Mouse (Mus musculus) neural tube, embryonic 12.5 days (tissue): ENCODE measurements around the gene Nrn1. TPM values are rescaled to one million over a fixed set of nuclear protein-coding genes. Genes with fewer than 3 reads are reported as not detected.

Experiments used
- ATAC-seq: fragments of 200-750 bp; cut with Nextera tagmentation; 2 replicates; pipeline ENCODE4 v1.8.0; 2017; ENCODE audit warnings: low read depth, mild to moderate bottlenecking, moderate TSS enrichment, moderate library complexity; ENCODE audit not compliant: low FRiP score
- H3K27ac ChIP-seq: fragments of 300-500 bp; sonication (generic); 2 replicates; pipeline ENCODE4 v1.5.1; 2016
- H3K27me3 ChIP-seq: fragments of 300-500 bp; sonication (generic); replicated peaks from 2 replicates; pipeline ENCODE4 v1.6.1; 2016; ENCODE audit warnings: mild to moderate bottlenecking
- H3K36me3 ChIP-seq: fragments of 300-500 bp; sonication (generic); 2 replicates; pipeline ENCODE4 v1.6.1; 2016; ENCODE audit warnings: mild to moderate bottlenecking
- H3K4me1 ChIP-seq: fragments of 300-500 bp; sonication (generic); 2 replicates; pipeline ENCODE4 v1.6.1; 2016
- H3K4me2 ChIP-seq: fragments of 300-500 bp; sonication (generic); replicated peaks from 2 replicates; pipeline ENCODE4 v1.6.1; 2016; ENCODE audit warnings: mild to moderate bottlenecking
- H3K4me3 ChIP-seq: fragments of 300-500 bp; sonication (generic); 2 replicates; pipeline ENCODE4 v1.5.1; 2016
- H3K9ac ChIP-seq: fragments of 300-500 bp; sonication (generic); 2 replicates; pipeline ENCODE4 v1.6.1; 2016; ENCODE audit warnings: mild to moderate bottlenecking
- H3K9me3 ChIP-seq: fragments of 300-500 bp; sonication (generic); 2 replicates; pipeline ENCODE4 v1.6.1; 2016; ENCODE audit warnings: mild to moderate bottlenecking
- WGBS: fragments of 180-500 bp; shearing (Covaris S2); methylation state at CpG from one replicate; pipeline ENCODE4 v1.1.7; 2016; 5-methylcytosine and 5-hydroxymethylcytosine counted together
- polyA plus RNA-seq: library from polyadenylated mRNA; unstranded; fragments of >200 nt; fragmentation: Nextera tagmentation; extraction: Ambion mirVana; gene quantifications from 2 replicates; pipeline ENCODE4 v1.2.1, GENCODE M21; 2016

Gene Nrn1
- polyA plus RNA-seq, 1 experiment from 2014 or later, result 44.9 TPM

GRCm38 (mm10) chr13:36722309-36722708 is 12.6 kb downstream of the Nrn1 start:
- Histone ChIP-seq H3K4me3 (no peak overlapping the region), H3K4me1 (peaks cover 26% of the 10 kb centered on the region; the same call in 1 of the 2 replicates), H3K9ac (no peak overlapping the region), H3K9me3 (no peaks in the 10 kb centered on the region), H3K4me2 (no peak overlapping the region), H3K27ac (no peak overlapping the region), H3K36me3 (no peaks in the 10 kb centered on the region), H3K27me3 (peaks cover 43% of the 10 kb centered on the region)
- no peak for ATAC-seq

DNA sequence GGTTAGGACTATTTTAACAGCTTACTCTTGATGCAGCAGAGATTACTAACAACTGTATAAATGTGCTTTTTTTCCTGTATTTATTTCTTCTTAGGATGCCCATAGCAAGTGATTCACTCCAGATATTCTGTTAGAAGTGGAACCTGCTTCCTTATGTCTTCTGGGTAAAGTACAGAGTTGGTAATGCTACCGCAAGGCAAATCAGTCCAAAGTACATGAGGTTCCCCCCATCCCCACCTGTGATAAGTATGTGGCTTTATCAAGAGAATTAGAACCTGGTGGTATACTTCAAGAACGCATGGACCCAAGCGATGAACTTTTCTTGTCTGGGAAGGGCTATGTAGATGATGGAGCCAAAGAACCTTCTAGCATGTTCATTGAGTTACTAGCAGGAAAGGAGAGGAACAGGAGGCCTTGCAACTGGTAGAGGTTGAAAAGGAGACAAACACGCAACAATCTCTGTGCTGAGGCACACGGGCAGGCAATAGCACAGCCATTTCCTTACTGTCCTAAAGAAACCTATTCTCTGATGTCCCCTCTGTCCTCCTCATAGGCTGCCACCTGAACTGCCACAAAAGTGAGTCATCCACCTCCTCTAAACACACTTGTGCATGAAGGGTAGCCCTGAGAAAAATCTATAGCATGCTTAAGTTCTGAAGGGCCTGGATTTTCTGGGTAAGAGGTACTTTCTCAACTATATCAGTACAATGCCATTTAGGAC is 14.5 kb downstream of the Nrn1 start:
- ATAC-seq, result no peak
- no peak overlapping the region for H3K4me3 ChIP-seq
- H3K9ac ChIP-seq, result no peak overlapping the region
- H3K4me1 ChIP-seq, result peaks cover 16% of the 10 kb centered on the region; the same call in 1 of the 2 replicates
- no peaks in the 10 kb centered on the region for H3K9me3 ChIP-seq
- no peak overlapping the region for H3K27ac ChIP-seq
- peaks cover 30% of the 10 kb centered on the region for H3K27me3 ChIP-seq
- WGBS, result 87% methylated on average over 5 of the region's 5 CpGs
- H3K4me2 ChIP-seq, result no peak overlapping the region
- no peaks in the 10 kb centered on the region for H3K36me3 ChIP-seq

DNA sequence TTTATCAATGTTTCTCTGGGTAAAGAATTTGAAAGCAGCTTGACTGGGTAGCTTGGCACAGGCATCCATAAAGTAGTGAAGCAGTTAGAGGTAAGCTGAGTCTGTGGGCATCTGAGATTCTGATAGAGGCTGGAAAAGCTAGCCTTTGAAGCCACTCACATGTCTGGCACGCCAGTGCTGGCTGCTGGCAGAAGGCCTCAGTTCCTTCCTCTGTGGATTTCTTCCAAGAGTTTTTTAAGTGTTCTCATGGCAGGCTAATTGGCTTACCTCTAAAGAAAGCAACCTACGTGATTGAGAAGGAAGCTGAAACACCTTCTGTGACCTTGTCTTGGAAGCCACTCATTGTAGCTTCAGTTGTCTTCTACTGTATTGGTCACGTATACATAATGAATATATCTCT is 17.6 kb downstream of the Nrn1 start:
- Histone ChIP-seq H3K27me3 (peaks cover 7% of the 10 kb centered on the region), H3K9me3 (no peaks in the 10 kb centered on the region), H3K9ac (no peak overlapping the region), H3K27ac (no peak overlapping the region), H3K36me3 (no peaks in the 10 kb centered on the region), H3K4me2 (no peak overlapping the region), H3K4me3 (no peak overlapping the region), H3K4me1 (no peaks in the 10 kb centered on the region)
- WGBS, result 75% methylated on average over 3 of the region's 3 CpGs
- no peak for ATAC-seq

DNA sequence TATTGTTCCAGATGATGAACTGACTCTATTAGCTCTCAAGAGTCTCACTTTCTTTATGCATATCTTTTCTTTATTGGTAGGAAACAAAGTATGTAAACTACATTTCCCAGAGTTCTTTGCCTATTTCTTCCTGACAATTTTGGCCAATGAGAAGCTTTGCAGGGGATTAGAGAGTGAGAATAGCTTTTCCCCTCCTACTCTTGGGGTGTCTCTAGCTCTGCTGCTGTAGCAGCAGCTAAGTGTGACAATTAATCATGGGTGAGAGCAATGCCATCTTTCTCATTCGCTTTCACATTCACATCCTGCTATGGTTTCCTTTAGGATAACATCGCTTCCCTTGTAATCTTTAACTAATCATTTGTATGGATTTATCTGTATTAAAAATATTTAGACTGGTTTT is 18.2 kb downstream of the Nrn1 start:
- H3K36me3 ChIP-seq, result no peaks in the 10 kb centered on the region
- WGBS, result 57% methylated on average over 2 of the region's 2 CpGs
- H3K27ac ChIP-seq, result no peak overlapping the region
- peaks cover 1% of the 10 kb centered on the region for H3K27me3 ChIP-seq
- no peaks in the 10 kb centered on the region for H3K9me3 ChIP-seq
- 0 out of 2 replicates have a peak, but pooled peaks have one; percentile 33 for ATAC-seq
- no peak overlapping the region for H3K4me2 ChIP-seq
- no peak overlapping the region for H3K4me3 ChIP-seq
- H3K9ac ChIP-seq, result no peak overlapping the region
- no peaks in the 10 kb centered on the region for H3K4me1 ChIP-seq

DNA sequence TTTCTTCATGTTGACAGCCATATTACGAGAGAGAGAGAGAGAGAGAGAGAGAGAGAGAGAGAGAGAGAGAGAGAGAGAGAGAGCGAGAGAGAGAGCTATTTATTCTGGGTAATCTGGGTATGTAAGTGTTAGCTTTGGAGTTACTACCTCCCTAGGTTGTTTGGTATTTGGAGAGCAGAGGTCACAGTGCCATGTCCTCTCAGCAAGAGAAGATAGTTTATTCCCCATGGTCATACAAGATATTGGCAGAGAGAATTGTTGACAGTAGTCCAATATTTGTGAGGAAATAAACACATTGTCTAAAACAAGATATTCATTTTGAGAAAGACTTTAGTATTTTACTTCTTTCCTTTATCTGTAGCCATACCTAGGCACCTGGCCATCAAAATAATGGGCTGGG is 20.8 kb downstream of the Nrn1 start:
- no peaks in the 10 kb centered on the region for H3K9me3 ChIP-seq
- no peaks in the 10 kb centered on the region for H3K36me3 ChIP-seq
- no peak for ATAC-seq
- H3K4me1 ChIP-seq, result no peaks in the 10 kb centered on the region
- H3K4me2 ChIP-seq, result no peak overlapping the region
- no peaks in the 10 kb centered on the region for H3K27me3 ChIP-seq
- WGBS, result 78% methylated on average over 2 of the region's 2 CpGs
- no peak overlapping the region for H3K27ac ChIP-seq
- no peak overlapping the region for H3K4me3 ChIP-seq
- no peak overlapping the region for H3K9ac ChIP-seq

GRCm38 (mm10) chr13:36707088-36707690 is 27.7 kb downstream of the Nrn1 start:
- no peak for ATAC-seq
- no peak overlapping the region for H3K9ac ChIP-seq
- no peaks in the 10 kb centered on the region for H3K4me1 ChIP-seq
- H3K4me2 ChIP-seq, result no peak overlapping the region
- H3K9me3 ChIP-seq, result no peaks in the 10 kb centered on the region
- H3K36me3 ChIP-seq, result no peaks in the 10 kb centered on the region
- no peak overlapping the region for H3K27ac ChIP-seq
- H3K27me3 ChIP-seq, result no peaks in the 10 kb centered on the region
- H3K4me3 ChIP-seq, result no peak overlapping the region
- 38% methylated on average over 3 of the region's 3 CpGs for WGBS

GRCm38 (mm10) chr13:36696351-36696771 is 38.6 kb downstream of the Nrn1 start:
- ATAC-seq, result no peak

GRCm38 (mm10) chr13:36695516-36696201 is 39.3 kb downstream of the Nrn1 start:
- no peaks in the 10 kb centered on the region for H3K27me3 ChIP-seq
- H3K4me2 ChIP-seq, result no peak overlapping the region
- WGBS, result 73% methylated on average over 7 of the region's 7 CpGs
- H3K27ac ChIP-seq, result no peak overlapping the region
- no peak for ATAC-seq
- H3K9me3 ChIP-seq, result no peaks in the 10 kb centered on the region
- H3K4me3 ChIP-seq, result no peak overlapping the region
- no peaks in the 10 kb centered on the region for H3K36me3 ChIP-seq
- H3K4me1 ChIP-seq, result no peaks in the 10 kb centered on the region
- H3K9ac ChIP-seq, result no peak overlapping the region

More at GRCm38 (mm10) chr13:36696351-36696771, 38.6 kb downstream of the Nrn1 start:
- Histone ChIP-seq H3K9me3 (no peaks in the 10 kb centered on the region), H3K4me1 (no peaks in the 10 kb centered on the region), H3K27me3 (no peaks in the 10 kb centered on the region), H3K9ac (no peak overlapping the region), H3K4me3 (no peak overlapping the region), H3K36me3 (no peaks in the 10 kb centered on the region), H3K27ac (no peak overlapping the region), H3K4me2 (no peak overlapping the region)
- 90% methylated on average over 8 of the region's 8 CpGs for WGBS

GRCm38 (mm10) chr13:36683581-36683980 is 51.4 kb downstream of the Nrn1 start:
- H3K27ac ChIP-seq, result no peak overlapping the region
- ATAC-seq, result no peak
- H3K9ac ChIP-seq, result no peak overlapping the region
- H3K9me3 ChIP-seq, result no peaks in the 10 kb centered on the region
- WGBS, result 88% methylated on average over 4 of the region's 4 CpGs
- H3K27me3 ChIP-seq, result no peaks in the 10 kb centered on the region
- no peaks in the 10 kb centered on the region for H3K4me1 ChIP-seq
- H3K36me3 ChIP-seq, result no peaks in the 10 kb centered on the region
- H3K4me3 ChIP-seq, result no peak overlapping the region
- no peak overlapping the region for H3K4me2 ChIP-seq

DNA sequence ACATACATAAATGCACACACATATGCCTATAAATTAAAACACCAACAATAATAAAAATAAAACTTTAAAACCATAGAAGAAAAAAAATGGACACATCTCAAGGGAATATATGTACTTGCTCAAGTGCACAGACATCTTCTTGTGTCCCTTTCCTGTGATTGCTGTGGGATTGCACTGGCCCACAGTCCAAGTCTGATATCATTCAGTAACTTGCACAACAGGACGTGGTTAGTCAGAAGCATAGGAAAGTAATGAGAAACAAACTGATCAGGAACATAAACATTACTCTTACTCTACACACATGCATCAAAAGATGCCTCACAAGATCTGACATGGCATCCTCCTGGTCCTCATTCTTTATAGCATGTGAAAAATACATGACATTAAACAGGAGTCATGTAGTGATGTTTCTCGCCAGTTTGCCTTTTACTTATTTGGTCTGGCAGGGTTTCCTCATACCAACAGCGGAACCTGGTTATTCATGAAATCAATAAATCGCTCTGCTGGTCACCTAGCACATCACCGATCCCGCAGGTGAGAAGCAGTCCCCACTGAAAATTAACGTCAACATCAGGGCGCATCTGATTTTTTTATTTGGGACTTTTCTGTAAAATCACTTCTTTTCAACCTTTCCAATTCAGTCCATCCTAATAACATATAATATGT is 54.1 kb downstream of the Nrn1 start:
- H3K9ac ChIP-seq, result no peak overlapping the region
- no peak for ATAC-seq
- H3K27me3 ChIP-seq, result no peaks in the 10 kb centered on the region
- H3K4me1 ChIP-seq, result no peaks in the 10 kb centered on the region
- WGBS, result 93% methylated on average over 8 of the region's 8 CpGs
- H3K4me2 ChIP-seq, result no peak overlapping the region
- no peaks in the 10 kb centered on the region for H3K9me3 ChIP-seq
- no peaks in the 10 kb centered on the region for H3K36me3 ChIP-seq
- H3K27ac ChIP-seq, result no peak overlapping the region
- no peak overlapping the region for H3K4me3 ChIP-seq

GRCm38 (mm10) chr13:36679345-36679744 is 55.6 kb downstream of the Nrn1 start:
- 86% methylated on average over 1 of the region's 1 CpGs for WGBS

More at GRCm38 (mm10) chr13:36679345-36679744, 55.6 kb downstream of the Nrn1 start:
- no peaks in the 10 kb centered on the region for H3K36me3 ChIP-seq
- no peak overlapping the region for H3K27ac ChIP-seq
- H3K9me3 ChIP-seq, result no peaks in the 10 kb centered on the region
- no peak overlapping the region for H3K4me2 ChIP-seq
- H3K4me3 ChIP-seq, result no peak overlapping the region
- no peak for ATAC-seq
- no peak overlapping the region for H3K9ac ChIP-seq
- H3K4me1 ChIP-seq, result no peaks in the 10 kb centered on the region
- H3K27me3 ChIP-seq, result no peaks in the 10 kb centered on the region
